Mouse (Mus musculus): Measurements from ENCODE around the gene Gm10073. TPM values are rescaled to one million over a fixed set of nuclear protein-coding genes. Genes with fewer than 3 reads are reported as not detected.
"Not testable (repeated sequence)": the region's sequence is repeated elsewhere in the genome, so short reads cannot be mapped to it uniquely, and the experiment has no call there.

Gene Gm10073
- total and polyA plus RNA-seq, 3 experiments = 31.2 to 123 (median 109) TPM

- Histone ChIP-seq H3K27me3 (ENCODE audit: control insufficient read depth, insufficient read depth, low read length) (peaks cover 6% of the 10 kb centered on the region), H3K9ac (ENCODE audit: low read depth, low read length) (no peak overlapping the region), H3K4me3 (no peak overlapping the region), H3K36me3 (ENCODE audit: control insufficient read depth, insufficient read depth, low read length) (no peaks in the 10 kb centered on the region), H3K79me2 (replicated peaks; ENCODE audit: control insufficient read depth, insufficient read depth, low read length) (no peaks in the 10 kb centered on the region), H3K4me1 (ENCODE audit: control insufficient read depth, insufficient read depth, low read length) (no peaks in the 10 kb centered on the region), H3K27ac (no peak overlapping the region)
- WGBS = 65% methylated on average over 7 of the region's 7 CpGs
- TF ChIP-seq CTCF (IDR thresholded peaks at IDR 0.05) = no peak
- TF ChIP-seq POLR2A (IDR thresholded peaks at IDR 0.05; ENCODE audit: insufficient read depth, low read depth, low read length) = no peak
- no peak for TF ChIP-seq EP300 (IDR thresholded peaks at IDR 0.05; ENCODE audit: insufficient read depth, low read depth, low read length)
- intact Hi-C loops (cut with DNase I) = no loop called here
- no peak for DNase-seq
Observed at GRCm38 (mm10) chr8:106609076-106609903, 36.0 kb upstream of the Gm10073 start.

GRCm38 (mm10) chr8:106608425-106608824, 35.2 kb upstream of the Gm10073 start:
- Histone ChIP-seq H3K27ac (no peak overlapping the region), H3K79me2 (replicated peaks; ENCODE audit: control insufficient read depth, insufficient read depth, low read length) (no peaks in the 10 kb centered on the region), H3K9ac (ENCODE audit: low read depth, low read length) (no peak overlapping the region), H3K27me3 (ENCODE audit: control insufficient read depth, insufficient read depth, low read length) (peaks cover 14% of the 10 kb centered on the region), H3K4me3 (no peak overlapping the region), H3K4me1 (ENCODE audit: control insufficient read depth, insufficient read depth, low read length) (no peaks in the 10 kb centered on the region), H3K36me3 (ENCODE audit: control insufficient read depth, insufficient read depth, low read length) (no peaks in the 10 kb centered on the region)
- DNase-seq = no peak
- no peak for TF ChIP-seq POLR2A (IDR thresholded peaks at IDR 0.05; ENCODE audit: insufficient read depth, low read depth, low read length)
- no peak for TF ChIP-seq CTCF (IDR thresholded peaks at IDR 0.05)
- no peak for TF ChIP-seq EP300 (IDR thresholded peaks at IDR 0.05; ENCODE audit: insufficient read depth, low read depth, low read length)
- intact Hi-C loops (cut with DNase I) = no loop called here
- 50% methylated on average over 3 of the region's 3 CpGs for WGBS

GRCm38 (mm10) chr8:106607783-106608182, 34.5 kb upstream of the Gm10073 start:
- H3K4me3 ChIP-seq; H3K36me3 ChIP-seq (ENCODE audit: control insufficient read depth, insufficient read depth, low read length); DNase-seq; H3K4me1 ChIP-seq (ENCODE audit: control insufficient read depth, insufficient read depth, low read length); H3K9ac ChIP-seq (ENCODE audit: low read depth, low read length); H3K79me2 ChIP-seq (replicated peaks; ENCODE audit: control insufficient read depth, insufficient read depth, low read length); intact Hi-C loops (cut with DNase I); H3K27ac ChIP-seq: not testable (repeated sequence)
- peaks cover 18% of the 10 kb centered on the region for H3K27me3 ChIP-seq (ENCODE audit: control insufficient read depth, insufficient read depth, low read length)
- WGBS = 69% methylated on average over 4 of the region's 4 CpGs

- H3K4me3 ChIP-seq = no peak overlapping the region
- 19% methylated on average over 15 of the region's 15 CpGs for whole genome bisulfite sequencing
- H3K27me3 ChIP-seq (ENCODE audit: control insufficient read depth, insufficient read depth, low read length) = peaks cover 18% of the 10 kb centered on the region
- TF ChIP-seq POLR2A (IDR thresholded peaks at IDR 0.05; ENCODE audit: insufficient read depth, low read depth, low read length) (no peak), EP300 (IDR thresholded peaks at IDR 0.05; ENCODE audit: insufficient read depth, low read depth, low read length) (no peak)
- no peak for DNase-seq
- H3K79me2 ChIP-seq (replicated peaks; ENCODE audit: control insufficient read depth, insufficient read depth, low read length) = no peaks in the 10 kb centered on the region
- intact Hi-C loops (cut with DNase I) = no loop called here
- no peaks in the 10 kb centered on the region for H3K4me1 ChIP-seq (ENCODE audit: control insufficient read depth, insufficient read depth, low read length)
- H3K27ac ChIP-seq = no peak overlapping the region
- H3K9ac ChIP-seq (ENCODE audit: low read depth, low read length) = no peak overlapping the region
- H3K36me3 ChIP-seq (ENCODE audit: control insufficient read depth, insufficient read depth, low read length) = no peaks in the 10 kb centered on the region
Observed at GRCm38 (mm10) chr8:106606601-106607145, 33.4 kb upstream of the Gm10073 start.

GRCm38 (mm10) chr8:106606121-106606520, 32.9 kb upstream of the Gm10073 start:
- Histone ChIP-seq H3K79me2 (replicated peaks; ENCODE audit: control insufficient read depth, insufficient read depth, low read length) (no peaks in the 10 kb centered on the region), H3K36me3 (ENCODE audit: control insufficient read depth, insufficient read depth, low read length) (no peaks in the 10 kb centered on the region), H3K4me3 (no peak overlapping the region), H3K9ac (ENCODE audit: low read depth, low read length) (no peak overlapping the region), H3K27ac (no peak overlapping the region), H3K4me1 (ENCODE audit: control insufficient read depth, insufficient read depth, low read length) (no peaks in the 10 kb centered on the region), H3K27me3 (ENCODE audit: control insufficient read depth, insufficient read depth, low read length) (peaks cover 18% of the 10 kb centered on the region)
- TF ChIP-seq CTCF (IDR thresholded peaks at IDR 0.05) (no peak), POLR2A (IDR thresholded peaks at IDR 0.05; ENCODE audit: insufficient read depth, low read depth, low read length) (no peak)
- 32% methylated on average over 4 of the region's 4 CpGs for WGBS
- DNase-seq = no peak
- intact Hi-C loops (cut with DNase I) = no loop called here

- Histone ChIP-seq H3K36me3 (ENCODE audit: control insufficient read depth, insufficient read depth, low read length) (no peaks in the 10 kb centered on the region), H3K79me2 (replicated peaks; ENCODE audit: control insufficient read depth, insufficient read depth, low read length) (no peaks in the 10 kb centered on the region), H3K27ac (no peak overlapping the region), H3K27me3 (ENCODE audit: control insufficient read depth, insufficient read depth, low read length) (peaks cover 18% of the 10 kb centered on the region), H3K4me1 (ENCODE audit: control insufficient read depth, insufficient read depth, low read length) (no peaks in the 10 kb centered on the region), H3K4me3 (no peak overlapping the region), H3K9ac (ENCODE audit: low read depth, low read length) (no peak overlapping the region)
- intact Hi-C loops (cut with DNase I) = no loop called here
- 54% methylated on average over 7 of the region's 7 CpGs for WGBS
- TF ChIP-seq POLR2A (IDR thresholded peaks at IDR 0.05; ENCODE audit: insufficient read depth, low read depth, low read length) = no peak
- no peak for TF ChIP-seq CTCF (IDR thresholded peaks at IDR 0.05)
- no peak for TF ChIP-seq EP300 (IDR thresholded peaks at IDR 0.05; ENCODE audit: insufficient read depth, low read depth, low read length)
- no peak for DNase-seq
Observed at GRCm38 (mm10) chr8:106605657-106606056, 32.4 kb upstream of the Gm10073 start.
